16 mouse cellular contexts compared by ENCODE assay signal in the genomic region with DNA sequence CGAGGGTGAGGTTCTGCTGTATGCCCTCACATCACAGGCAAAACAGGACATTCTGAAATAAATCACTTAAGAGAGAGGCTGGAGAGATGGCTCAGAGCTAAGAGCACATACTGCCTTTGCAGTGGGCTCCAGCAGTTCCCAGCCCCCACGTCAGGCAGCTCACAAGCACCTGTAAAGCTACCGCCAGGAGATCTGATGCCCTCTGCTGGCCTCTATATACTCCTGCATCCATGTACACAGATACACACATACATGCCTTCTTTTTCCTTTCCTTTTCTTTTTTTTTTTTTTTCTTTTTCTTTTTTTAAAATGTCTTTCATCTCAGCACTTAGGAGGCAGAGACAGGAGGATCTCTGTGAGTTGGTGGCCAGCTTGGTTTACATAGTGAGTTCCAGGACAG. TPM values are rescaled to one million over a fixed set of nuclear protein-coding genes. Genes with fewer than 3 reads are reported as not detected.
DNase-seq lines count a peak whose midpoint lies in the region; ATAC-seq and TF ChIP-seq lines count a peak whose summit lies in the region.
"Had no signal": no experiment of that assay in that cellular context is flagged by ENCODE, and none has a peak within 500 bp of the region (broad histone marks: within the 10 kb centered on the region; RNA-seq: fewer than 3 reads in every experiment).

No protein-coding gene starts in this region.

- no peaks in the 10 kb centered on the region; the same call in 1 of the 2 replicates for H3K27me3 ChIP-seq in kidney, adult 2 months (replicated peaks; ENCODE audit: control insufficient read depth, insufficient read depth, low read length)
- H3K27me3 ChIP-seq in midbrain, postnatal 0 days (ENCODE audit: insufficient read depth, low read length) = no peaks in the 10 kb centered on the region
- no peaks in the 10 kb centered on the region for H3K27me3 ChIP-seq in midbrain, embryonic 15.5 days (replicated peaks)

- TF ChIP-seq CTCF in kidney, adult 2 months (conservative IDR thresholded peaks at IDR 0.05; ENCODE audit: insufficient read depth, insufficient read length, low read depth, low read length) = peak; percentile 16; the same call in 1 of the 2 replicates
- TF ChIP-seq CTCF in midbrain, postnatal 0 days (IDR thresholded peaks at IDR 0.05) = peak; percentile 45

- H3K27ac ChIP-seq in kidney, adult 2 months (ENCODE audit: insufficient read depth, low read depth, low read length) = no peak overlapping the region
- H3K27ac ChIP-seq in midbrain, postnatal 0 days (ENCODE audit: low read depth, low read length) = no peak overlapping the region
- no peak overlapping the region for H3K27ac ChIP-seq in midbrain, embryonic 15.5 days
- H3K27ac ChIP-seq: forebrain, embryonic 10.5 days; heart, embryonic 15.5 days; hindbrain, embryonic 12.5 days; limb, embryonic 13.5 days had no signal

- ATAC-seq in midbrain, postnatal 0 days (ENCODE audit: low FRiP score) = no peak
- no peak for ATAC-seq in midbrain, embryonic 15.5 days (replicated peaks)

- H3K9ac ChIP-seq in midbrain, postnatal 0 days (replicated peaks; ENCODE audit: low read length, poor library complexity, severe bottlenecking) = no peak overlapping the region
- H3K9ac ChIP-seq in midbrain, embryonic 15.5 days = no peak overlapping the region
- H3K9ac ChIP-seq: heart, embryonic 15.5 days; hindbrain, embryonic 12.5 days; limb, embryonic 13.5 days had no signal

- WGBS in kidney, adult 2 months = 71% methylated on average over 3 of the region's 3 CpGs
- WGBS in midbrain, postnatal 0 days = 44% methylated on average over 3 of the region's 3 CpGs
- WGBS in midbrain, embryonic 15.5 days = 39% methylated on average over 3 of the region's 3 CpGs

- no peak for TF ChIP-seq POLR2A in kidney, adult 2 months (IDR thresholded peaks at IDR 0.05; ENCODE audit: low read depth, low read length)

- H3K4me2 ChIP-seq in midbrain, postnatal 0 days (ENCODE audit: low read depth, low read length, poor library complexity, severe bottlenecking) = no peak overlapping the region
- no peak overlapping the region for H3K4me2 ChIP-seq in midbrain, embryonic 15.5 days
- H3K4me2 ChIP-seq: heart, embryonic 15.5 days; hindbrain, embryonic 12.5 days; limb, embryonic 13.5 days had no signal

- H3K4me3 ChIP-seq in kidney, adult 2 months (ENCODE audit: insufficient read depth, low read depth, low read length) = no peak overlapping the region
- H3K4me3 ChIP-seq in midbrain, postnatal 0 days (ENCODE audit: low read depth, low read length) = no peak overlapping the region
- H3K4me3 ChIP-seq in midbrain, embryonic 15.5 days = no peak overlapping the region
- H3K4me3 ChIP-seq: forebrain, embryonic 10.5 days; heart, embryonic 15.5 days; hindbrain, embryonic 12.5 days; limb, embryonic 13.5 days had no signal

- H3K36me3 ChIP-seq in kidney, adult 2 months (ENCODE audit: control insufficient read depth, insufficient read depth, low read length) = no peaks in the 10 kb centered on the region
- no peaks in the 10 kb centered on the region for H3K36me3 ChIP-seq in midbrain, postnatal 0 days (ENCODE audit: insufficient read depth, low read length)
- H3K36me3 ChIP-seq in midbrain, embryonic 15.5 days (replicated peaks) = no peaks in the 10 kb centered on the region
- H3K36me3 ChIP-seq: forebrain, embryonic 10.5 days; heart, embryonic 15.5 days; hindbrain, embryonic 12.5 days; limb, embryonic 13.5 days had no signal

- H3K4me1 ChIP-seq in kidney, adult 2 months (ENCODE audit: control insufficient read depth, insufficient read depth, low read length) = no peaks in the 10 kb centered on the region
- H3K4me1 ChIP-seq in midbrain, postnatal 0 days (ENCODE audit: insufficient read depth, low read length) = no peaks in the 10 kb centered on the region
- H3K4me1 ChIP-seq in midbrain, embryonic 15.5 days = peaks cover 6% of the 10 kb centered on the region
- H3K4me1 ChIP-seq: limb, embryonic 13.5 days had no signal

- no peaks in the 10 kb centered on the region for H3K9me3 ChIP-seq in midbrain, postnatal 0 days (ENCODE audit: low read length)
- H3K9me3 ChIP-seq in midbrain, embryonic 15.5 days = no peaks in the 10 kb centered on the region
- H3K9me3 ChIP-seq: forebrain, embryonic 10.5 days; heart, embryonic 15.5 days; hindbrain, embryonic 12.5 days had no signal

- DNase-seq in kidney, adult 2 months = no peak
- no peak for DNase-seq in kidney, adult 9 months
- no peak for DNase-seq in midbrain, postnatal 0 days (ENCODE audit: low spot score)
- DNase-seq in R1 (ENCODE audit: low read depth, low spot score) = peak; percentile 74
- no peak for DNase-seq in gastrocnemius, adult 18-20 months (ENCODE audit: low spot score)
- no peak for DNase-seq in urinary bladder, adult 18-20 months (ENCODE audit: low spot score in 2 of 2)
- DNase-seq: cerebellum, postnatal 36 days; kidney, adult 18-20 months; lung, postnatal 14 days; right cerebral cortex, postnatal 4 days had no signal

RNA-seq across cellular contexts. Expression of a gene that starts 5.3 kb away (rescaled TPM):
- 1.8 and 2.4 TPM in 2 replicates for polyA plus RNA-seq in kidney, adult 2 months (2012; rRNA removed)
- 326 and 332 TPM in 2 replicates for total RNA-seq in midbrain, postnatal 0 days (2014; rRNA removed)
- polyA plus RNA-seq in midbrain, postnatal 0 days (2015; fragmentation: Nextera tagmentation; extraction: Ambion mirVana) = 117 and 126 TPM in 2 replicates
- polyA plus RNA-seq in midbrain, embryonic 15.5 days (2015; fragmentation: Nextera tagmentation; extraction: Ambion mirVana) = 153 and 155 TPM in 2 replicates
- 1 to 10 TPM; 4.7 to 5.7 TPM for total RNA-seq in gastrocnemius, adult 18-20 months (2021)

RNA-seq across cellular contexts. Expression of a gene that starts 23.5 kb away (rescaled TPM):
- 29.6 and 29.7 TPM in 2 replicates for polyA plus RNA-seq in kidney, adult 2 months (2012; rRNA removed)
- 0.71 TPM in 1 of 2 replicates, not detected in the other for total RNA-seq in midbrain, postnatal 0 days (2014; rRNA removed)
- 0.33 and 0.38 TPM in 2 replicates for polyA plus RNA-seq in midbrain, postnatal 0 days (2015; fragmentation: Nextera tagmentation; extraction: Ambion mirVana)
- polyA plus RNA-seq in midbrain, embryonic 15.5 days (2015; fragmentation: Nextera tagmentation; extraction: Ambion mirVana) = 1.3 and 1.9 TPM in 2 replicates
- total RNA-seq in gastrocnemius, adult 18-20 months (2021) = not detected
- total RNA-seq: left cerebral cortex, adult 8-10 months had no signal

Comparison
In these comparisons a context has a peak if more than half of its experiments do, and no peak if none do; other contexts are left out.
1. RNA of a gene that starts 5.3 kb away (polyA plus RNA-seq): 153 to 155 TPM in midbrain, embryonic 15.5 days and 117 to 126 TPM in midbrain, postnatal 0 days; 1.8 to 2.4 TPM in kidney, adult 2 months; every median in the first group is over 10 times any median in the second.
2. RNA of a gene that starts 23.5 kb away (polyA plus RNA-seq): 29.6 to 29.7 TPM in kidney, adult 2 months; 1.3 to 1.9 TPM in midbrain, embryonic 15.5 days and 0.33 to 0.38 TPM in midbrain, postnatal 0 days; every median in the first group is over 10 times any median in the second.